Mouse (Mus musculus) erythroblast, embryonic 14.5 days (primary cell): ENCODE results near the gene Enoph1.

ENCODE experiments used
- GATA1 ChIP-seq: IDR thresholded peaks from 2 replicates; pipeline ENCODE4 v1.6.1; 2012; ENCODE audit warnings: low read length, inconsistent platforms, mixed read lengths
- TAL1 ChIP-seq: IDR thresholded peaks from 3 replicates; pipeline ENCODE4 v1.6.1; 2012; ENCODE audit warnings: low read length, inconsistent platforms, mixed read lengths

DNA sequence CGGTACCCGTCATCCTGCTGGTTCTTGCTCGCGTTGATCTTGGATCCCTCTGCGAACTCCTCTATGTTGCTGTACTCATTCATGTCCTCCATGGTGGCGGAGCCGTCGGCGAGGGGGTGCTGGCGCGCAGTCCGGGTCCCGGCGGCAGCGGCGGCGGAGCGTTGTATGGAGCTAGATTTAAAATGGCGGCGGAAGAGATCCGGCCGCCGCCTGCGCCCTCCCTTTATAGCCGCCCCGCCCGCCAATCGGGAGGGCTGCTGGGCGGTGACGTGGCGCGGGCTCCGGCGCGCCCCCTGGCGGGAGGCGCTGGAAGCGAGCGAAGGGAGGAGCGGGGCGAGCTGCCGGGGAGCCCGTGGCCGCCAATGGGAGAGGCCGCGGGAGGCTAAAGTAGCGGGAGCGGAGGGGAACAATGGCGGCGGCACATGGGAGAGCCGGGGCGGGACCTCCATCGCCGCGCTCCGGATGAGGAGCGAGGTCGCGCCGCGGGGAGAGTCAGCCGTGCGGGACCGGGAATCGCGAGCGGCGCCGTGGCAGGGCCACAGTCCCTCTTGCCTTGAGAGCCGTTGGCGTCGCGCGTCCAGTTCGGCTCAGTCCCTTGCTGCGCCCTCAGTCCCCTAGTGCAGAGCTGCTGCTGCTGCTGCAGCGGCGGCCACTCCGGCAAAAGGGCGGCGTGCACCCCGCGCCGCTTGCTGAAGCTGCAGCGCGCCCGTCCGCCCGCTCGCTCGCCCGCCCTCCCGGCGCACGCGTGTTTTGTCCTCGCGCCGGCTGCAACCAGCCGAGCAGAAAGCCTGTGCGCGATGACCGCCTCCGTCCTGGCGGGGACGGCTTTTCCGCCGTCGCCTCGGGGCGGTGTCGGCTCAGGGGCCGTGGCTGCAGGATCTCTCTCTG lies 827 bp upstream of the Enoph1 start:
- no peak for TF ChIP-seq GATA1
- TF ChIP-seq TAL1, result no peak
